Mouse (Mus musculus) forebrain, embryonic 14.5 days (tissue): Measurements from ENCODE around the gene Zfp760. TPM values are rescaled to one million over a fixed set of nuclear protein-coding genes. Genes with fewer than 3 reads are reported as not detected.
"Not testable (repeated sequence)": the region's sequence is repeated elsewhere in the genome, so short reads cannot be mapped to it uniquely, and the experiment has no call there.

Source experiments
- ATAC-seq: fragments of 200-750 bp; cut with Nextera tagmentation; 2 replicates; pipeline ENCODE4 v1.8.0; 2017; ENCODE audit warnings: mild to moderate bottlenecking, moderate library complexity
- DNase-seq: peaks from one replicate; pipeline ENCODE4 v3.0.0-alpha.2; 2015; ENCODE audit warnings: low spot score
- H3K27ac ChIP-seq: fragments of 300-500 bp; sonication (generic); 2 replicates; pipeline ENCODE4 v1.5.1; 2014; ENCODE audit warnings: low read depth, mild to moderate bottlenecking, control low read depth, low read length, moderate library complexity
- H3K27me3 ChIP-seq: fragments of 300-500 bp; sonication (generic); replicated peaks from 2 replicates; pipeline ENCODE4 v1.6.1; 2014; ENCODE audit warnings: low read length, control low read depth, mixed read lengths; ENCODE audit not compliant: control insufficient read depth, insufficient read depth
- H3K36me3 ChIP-seq: fragments of 300-500 bp; sonication (generic); 2 replicates; pipeline ENCODE4 v1.6.1; 2014; ENCODE audit warnings: low read length, control low read depth; ENCODE audit not compliant: control insufficient read depth, insufficient read depth
- H3K4me1 ChIP-seq: fragments of 300-500 bp; sonication (generic); 2 replicates; pipeline ENCODE4 v1.6.1; 2014; ENCODE audit warnings: antibody characterized with exemption, low read length, control low read depth; ENCODE audit not compliant: control insufficient read depth, insufficient read depth
- H3K4me2 ChIP-seq: fragments of 300-500 bp; sonication (generic); 2 replicates; pipeline ENCODE4 v1.6.1; 2014; ENCODE audit warnings: mild to moderate bottlenecking, control low read depth, low read length
- H3K4me3 ChIP-seq: fragments of 300-500 bp; sonication (generic); 2 replicates; pipeline ENCODE4 v1.5.1; 2014; ENCODE audit warnings: low read depth, low read length, control low read depth
- H3K9ac ChIP-seq: fragments of 300-500 bp; sonication (generic); 2 replicates; pipeline ENCODE4 v1.6.1; 2014; ENCODE audit warnings: mild to moderate bottlenecking, low read length, control low read depth, moderate library complexity
- H3K9me3 ChIP-seq: fragments of 300-500 bp; sonication (generic); replicated peaks from 2 replicates; pipeline ENCODE4 v1.6.1; 2016; ENCODE audit warnings: low read length, control low read depth, mixed read lengths; ENCODE audit not compliant: control insufficient read depth
- WGBS: fragments of 180-500 bp; shearing (Covaris S2); extraction: QIAGEN DNeasy Blood & Tissue Kit; methylation state at CpG from one replicate; pipeline ENCODE4 v1.1.7; 2014; 5-methylcytosine and 5-hydroxymethylcytosine counted together
- polyA plus RNA-seq: library from polyadenylated mRNA; unstranded; fragments of >200 nt; fragmentation: Nextera tagmentation; extraction: Ambion mirVana; gene quantifications from 2 replicates; pipeline ENCODE4 v1.2.1, GENCODE M21; 2014

Zfp760 gene
- polyA plus RNA-seq = 19.9 and 21.8 TPM in 2 replicates

DNA sequence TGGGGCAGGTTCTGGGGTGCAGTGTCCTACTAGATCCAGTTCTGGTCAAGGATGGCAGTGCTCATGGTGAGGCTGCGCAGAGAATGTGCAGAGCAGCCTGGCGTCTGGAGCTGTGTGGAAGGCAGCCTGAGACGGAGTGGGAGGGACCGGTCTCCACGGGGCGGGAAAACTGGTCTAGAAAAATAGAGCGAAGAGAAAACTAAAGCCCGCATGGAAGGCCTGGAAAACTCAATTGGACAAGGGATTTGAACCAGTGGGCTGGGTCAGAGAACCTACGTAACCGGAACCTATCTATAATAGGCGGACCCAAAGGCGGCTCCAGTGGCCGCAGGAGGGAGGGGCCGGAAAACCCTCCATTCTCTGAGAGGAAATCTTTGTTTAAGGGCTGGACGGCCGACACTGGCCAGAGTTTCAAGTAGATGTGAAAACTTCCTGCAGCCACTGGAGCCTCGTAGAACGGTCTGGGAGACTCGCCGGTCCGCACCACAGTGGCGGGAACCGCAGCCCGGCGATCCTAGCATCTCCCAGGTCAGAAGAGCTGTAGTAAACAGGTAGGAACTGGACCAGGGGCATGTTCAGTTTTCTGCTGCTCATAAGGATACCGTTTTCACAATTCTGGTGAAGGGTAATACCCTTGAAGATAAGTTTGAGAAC, at the start of gene Zfp760:
TSS of gene Zfp760 (plus strand) at position 399 of the 654 bp plus-strand sequence.
- 3% methylated on average over 26 of the region's 26 CpGs for WGBS
- peak within 1 kb of the TSS; percentile 65 for H3K4me2 ChIP-seq

DNA sequence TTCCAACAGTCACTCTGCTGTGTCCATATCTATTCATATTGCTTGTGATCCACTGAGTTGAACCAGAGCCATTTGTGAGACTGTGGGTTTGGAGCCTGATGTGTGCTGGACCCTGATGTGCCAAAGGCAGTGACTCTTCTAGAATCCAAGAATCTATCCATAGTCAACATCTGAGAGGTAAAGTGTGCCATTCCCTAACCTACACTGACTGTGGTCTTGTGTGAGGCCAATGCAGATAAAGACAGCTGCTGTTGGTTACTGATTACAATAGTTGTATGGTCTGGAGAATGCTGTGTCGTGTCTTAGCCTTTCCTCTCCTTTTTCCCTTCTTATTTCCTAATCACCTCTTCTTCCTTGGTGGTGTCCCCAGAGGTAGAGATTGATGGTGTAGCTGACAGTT, 28.7 kb upstream of the Zfp760 start:
- H3K27ac ChIP-seq, ATAC-seq, DNase-seq, H3K36me3 ChIP-seq, H3K4me1 ChIP-seq, H3K9ac ChIP-seq, H3K4me2 ChIP-seq, H3K9me3 ChIP-seq, H3K4me3 ChIP-seq, H3K27me3 ChIP-seq: not testable (repeated sequence)
- WGBS = 42% methylated on average over 1 of the region's 1 CpGs

More for the DNA sequence above, at the start of gene Zfp760:
- Histone ChIP-seq H3K9ac (peak within 1 kb of the TSS; percentile 74), H3K27ac (peak within 1 kb of the TSS; percentile 70), H3K4me1 (peaks cover 10% of the 10 kb centered on the region; the same call in 1 of the 2 replicates), H3K4me3 (peak within 1 kb of the TSS; percentile 48), H3K9me3 (no peaks in the 10 kb centered on the region), H3K36me3 (peaks cover 9% of the 10 kb centered on the region), H3K27me3 (no peaks in the 10 kb centered on the region)
- ATAC-seq = peak; percentile 98
- DNase-seq = peak; percentile 95

DNA sequence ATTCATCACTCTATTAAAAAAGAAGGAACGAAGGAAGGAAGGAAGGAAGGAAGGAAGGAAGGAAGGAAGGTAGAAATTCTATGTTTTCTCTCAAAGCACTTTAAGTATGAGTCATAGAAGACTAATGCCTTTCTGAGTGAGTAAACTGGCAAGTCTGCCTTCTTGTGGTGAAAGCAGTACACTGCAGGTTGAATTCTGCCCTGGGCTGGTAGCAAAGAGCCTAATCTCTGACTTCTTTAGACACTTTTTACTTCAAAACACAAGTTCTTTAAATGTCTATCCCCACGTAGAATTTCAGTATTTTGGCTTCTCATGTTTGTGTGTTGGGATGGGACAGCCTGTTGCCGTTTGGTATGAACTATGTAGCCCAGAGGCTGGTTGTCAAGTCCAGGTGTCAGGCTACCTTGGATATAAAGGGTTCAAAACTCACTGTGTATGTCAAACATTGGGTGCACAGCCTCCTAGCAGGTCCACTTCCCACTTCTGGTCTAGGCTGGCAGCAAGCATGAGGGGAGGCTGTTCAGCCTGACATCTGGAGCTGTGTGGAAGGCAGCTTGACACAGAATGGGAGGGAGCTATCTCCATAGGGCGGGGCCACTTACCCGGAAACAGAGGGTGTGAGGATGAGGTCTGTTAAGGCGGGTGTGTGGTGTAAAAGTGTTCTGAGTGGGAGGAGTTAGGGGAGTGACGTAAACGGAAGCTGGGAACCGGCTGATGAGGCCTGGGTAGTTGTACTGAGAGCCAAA, 28.1 kb upstream of the Zfp760 start:
- Histone ChIP-seq H3K27me3 (no peaks in the 10 kb centered on the region), H3K4me1 (no peaks in the 10 kb centered on the region), H3K4me2 (peak overlapping the region; percentile 48), H3K9me3 (no peaks in the 10 kb centered on the region), H3K9ac (peak overlapping the region; percentile 53), H3K36me3 (no peaks in the 10 kb centered on the region), H3K27ac (peak overlapping the region; percentile 58; the same call in 1 of the 2 replicates), H3K4me3 (peak overlapping the region; percentile 38)
- DNase-seq = peak; percentile 92
- 5% methylated on average over 9 of the region's 9 CpGs for WGBS
- peak; percentile 98 for ATAC-seq

DNA sequence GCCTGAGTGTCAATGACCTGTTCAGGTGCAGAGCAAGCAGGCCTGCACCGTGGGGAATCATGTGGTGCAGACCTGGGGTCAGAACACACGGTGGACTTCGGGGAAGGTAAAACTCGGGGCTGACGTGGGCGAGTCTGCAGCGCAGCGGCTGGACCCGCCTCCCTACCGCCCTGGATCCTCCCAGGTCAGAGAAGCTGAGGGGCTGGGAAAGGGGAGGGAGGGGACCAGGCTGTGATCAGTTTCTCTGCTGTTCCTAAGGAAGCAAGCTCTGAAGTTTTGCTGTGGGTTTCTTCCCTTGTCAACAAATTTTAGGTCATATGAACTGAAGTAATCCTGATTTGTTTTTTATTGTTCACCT, 27.5 kb upstream of the Zfp760 start:
- peak; percentile 86 for ATAC-seq
- under 1% methylated on average over 10 of the region's 10 CpGs for WGBS

DNA sequence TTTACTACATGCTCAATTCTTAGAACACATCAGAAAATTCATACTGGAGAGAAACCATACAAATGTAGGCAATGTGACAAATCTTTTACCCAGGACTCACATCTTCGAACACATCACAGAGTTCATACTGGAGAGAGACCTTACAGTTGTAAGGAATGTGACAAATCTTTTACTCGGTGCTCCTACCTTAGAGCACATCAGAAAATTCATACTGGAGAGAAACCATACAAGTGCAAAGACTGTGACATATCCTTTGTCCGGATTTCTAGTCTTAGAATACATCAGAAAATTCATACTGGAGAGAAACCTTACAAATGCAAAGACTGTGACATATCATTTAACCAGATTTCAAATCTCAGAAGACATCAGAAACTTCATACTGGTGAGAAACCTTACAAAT, 16.0 kb upstream of the Zfp760 start, which contains the start of gene Gm10226:
TSS of gene Gm10226 (plus strand) at position 301 of the 400 bp plus-strand sequence.
- Histone ChIP-seq H3K27me3 (no peaks in the 10 kb centered on the region), H3K4me2 (no peak within 1 kb of the TSS), H3K36me3 (peaks cover 18% of the 10 kb centered on the region), H3K27ac (no peak within 1 kb of the TSS), H3K9ac (no peak within 1 kb of the TSS), H3K4me3 (no peak within 1 kb of the TSS), H3K9me3 (no peaks in the 10 kb centered on the region), H3K4me1 (no peaks in the 10 kb centered on the region)
- DNase-seq = no peak
- no peak for ATAC-seq
- WGBS = 91% methylated on average over 3 of the region's 3 CpGs

More for the DNA sequence above, 27.5 kb upstream of the Zfp760 start:
- H3K9me3 ChIP-seq, DNase-seq, H3K27me3 ChIP-seq, H3K36me3 ChIP-seq, H3K4me1 ChIP-seq: not testable (repeated sequence)
- peak overlapping the region; percentile 21; the same call in 1 of the 2 replicates for H3K27ac ChIP-seq
- peak overlapping the region; percentile 48 for H3K4me2 ChIP-seq
- H3K9ac ChIP-seq = peak overlapping the region; percentile 53
- peak overlapping the region; percentile 38 for H3K4me3 ChIP-seq

DNA sequence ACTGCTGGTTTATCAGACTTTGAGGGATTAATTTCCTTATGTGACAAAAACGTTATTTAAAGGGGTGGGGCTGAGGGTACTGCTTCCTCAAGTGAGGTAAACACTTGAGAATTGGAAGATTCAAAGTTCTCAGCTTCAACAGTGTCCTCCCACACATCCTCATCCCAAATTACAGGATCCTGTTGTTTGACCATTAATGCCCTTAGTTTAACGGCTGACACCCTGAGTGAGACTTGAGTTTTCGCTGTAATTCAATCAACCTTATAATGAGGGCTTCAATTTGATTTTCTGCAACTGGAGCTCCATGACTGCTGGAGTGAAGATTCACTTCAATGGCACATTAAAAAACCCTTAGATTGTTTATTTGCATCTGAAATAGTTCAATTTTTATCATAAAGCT, 14.2 kb upstream of the Zfp760 start:
- Histone ChIP-seq H3K36me3 (peaks cover 15% of the 10 kb centered on the region), H3K27ac (no peak overlapping the region), H3K4me2 (no peak overlapping the region), H3K4me3 (no peak overlapping the region), H3K27me3 (no peaks in the 10 kb centered on the region), H3K9ac (no peak overlapping the region), H3K4me1 (no peaks in the 10 kb centered on the region), H3K9me3 (no peaks in the 10 kb centered on the region)
- ATAC-seq (no peak), DNase-seq (no peak)
- 82% methylated on average over 3 of the region's 3 CpGs for WGBS

DNA sequence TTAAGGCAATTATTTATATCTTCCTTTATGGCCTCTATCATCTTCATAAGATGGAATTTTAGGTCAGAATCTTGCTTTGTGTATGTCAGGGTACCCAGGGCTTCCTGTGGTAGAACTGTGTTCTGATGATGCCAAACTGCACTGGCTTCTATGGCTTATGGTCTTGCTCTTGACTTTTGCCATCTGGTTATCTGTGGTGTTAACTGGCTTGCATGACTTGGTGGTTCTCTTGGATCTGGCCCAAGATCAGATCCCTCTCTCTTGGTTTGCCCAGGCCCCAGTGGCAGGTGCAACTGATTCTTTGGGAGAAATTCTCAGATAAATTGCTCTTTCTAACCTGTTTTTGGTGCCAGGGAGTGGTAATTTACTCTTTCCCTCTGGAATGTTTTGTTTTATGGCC, 11.5 kb upstream of the Zfp760 start:
- no peaks in the 10 kb centered on the region for H3K4me1 ChIP-seq
- no peak for ATAC-seq
- no peak overlapping the region for H3K4me2 ChIP-seq
- DNase-seq = no peak
- H3K9me3 ChIP-seq = no peaks in the 10 kb centered on the region
- H3K4me3 ChIP-seq = no peak overlapping the region
- no peak overlapping the region for H3K27ac ChIP-seq
- H3K9ac ChIP-seq = no peak overlapping the region
- peaks cover 8% of the 10 kb centered on the region; the same call in 1 of the 2 replicates for H3K36me3 ChIP-seq
- no peaks in the 10 kb centered on the region for H3K27me3 ChIP-seq

DNA sequence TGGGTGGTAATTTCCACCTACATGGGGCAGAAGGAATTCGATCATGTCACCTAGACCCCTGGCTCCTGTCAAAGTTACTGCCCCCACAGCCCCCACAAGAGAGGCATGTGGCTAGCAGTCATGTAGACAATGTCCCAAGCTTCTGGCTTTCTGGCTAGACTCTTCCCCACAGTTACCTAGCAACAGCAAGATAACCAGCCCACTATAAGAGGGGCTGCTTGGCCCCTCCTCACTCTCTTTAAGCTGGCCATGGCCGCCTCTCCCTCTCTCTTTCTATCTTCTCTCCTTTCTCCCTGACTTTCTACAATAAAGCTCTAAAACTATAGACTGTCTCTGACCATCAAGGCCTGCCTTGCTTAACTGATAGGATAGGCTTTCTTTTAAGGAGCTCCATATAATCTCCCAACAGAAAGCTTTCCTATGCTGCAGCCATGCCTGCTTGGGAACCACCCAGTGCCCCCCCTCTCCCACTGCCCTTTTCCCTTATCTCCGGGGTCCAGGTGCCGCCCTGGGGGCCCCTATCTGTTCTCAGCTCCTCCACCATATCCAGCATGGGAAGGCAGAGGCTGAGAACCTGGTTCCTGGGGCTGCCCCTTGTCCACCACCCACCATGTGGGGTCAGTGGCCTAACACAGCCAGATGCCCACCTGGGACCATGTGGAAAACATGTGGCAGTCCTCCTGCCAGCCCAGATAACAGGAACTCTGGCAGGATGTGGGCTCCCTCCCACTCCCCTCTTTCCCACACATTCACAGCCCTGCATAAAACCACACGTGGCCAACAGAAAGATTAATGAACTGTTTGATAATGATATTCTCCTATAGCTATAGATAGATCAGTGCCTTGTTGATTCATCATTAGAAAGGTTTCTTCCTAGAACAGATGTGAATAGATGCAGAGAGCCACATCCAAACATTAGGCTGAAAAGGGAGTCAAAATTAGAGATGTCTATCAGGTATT, 5.0 kb upstream of the Zfp760 start:
- Histone ChIP-seq H3K36me3 (no peaks in the 10 kb centered on the region), H3K9me3 (no peaks in the 10 kb centered on the region), H3K9ac (no peak overlapping the region), H3K4me2 (no peak overlapping the region), H3K27me3 (no peaks in the 10 kb centered on the region), H3K4me1 (no peaks in the 10 kb centered on the region), H3K4me3 (no peak overlapping the region), H3K27ac (no peak overlapping the region)
- WGBS = 53% methylated on average over 5 of the region's 5 CpGs
- DNase-seq = no peak
- no peak for ATAC-seq
